Mouse (Mus musculus) heart, postnatal 0 days (tissue): ENCODE measurements around the gene Arl4a. TPM values are rescaled to one million over a fixed set of nuclear protein-coding genes. Genes with fewer than 3 reads are reported as not detected.

ENCODE experiments used
- ATAC-seq: fragments of 200-750 bp; cut with Nextera tagmentation; 2 replicates; pipeline ENCODE4 v1.8.0; 2017; ENCODE audit warnings: low read depth, moderate number of reproducible peaks, moderate library complexity; ENCODE audit not compliant: insufficient read depth
- DNase-seq: peaks from one replicate; pipeline ENCODE4 v3.0.0-alpha.2; 2016; ENCODE audit warnings: low spot score
- H3K27ac ChIP-seq: fragments of 300-500 bp; sonication (generic); 2 replicates; pipeline ENCODE4 v1.5.1; 2014; ENCODE audit warnings: low read depth, mild to moderate bottlenecking
- H3K27me3 ChIP-seq: fragments of 300-500 bp; sonication (generic); 2 replicates; pipeline ENCODE4 v1.6.1; 2014; ENCODE audit warnings: low read length, mixed read lengths; ENCODE audit not compliant: control insufficient read depth, insufficient read depth
- H3K36me3 ChIP-seq: fragments of 300-500 bp; sonication (generic); replicated peaks from 2 replicates; pipeline ENCODE4 v1.6.1; 2014; ENCODE audit warnings: low read length, mixed read lengths; ENCODE audit not compliant: control insufficient read depth, insufficient read depth
- H3K4me1 ChIP-seq: fragments of 300-500 bp; sonication (generic); 2 replicates; pipeline ENCODE4 v1.6.1; 2014; ENCODE audit warnings: antibody characterized with exemption; ENCODE audit not compliant: control insufficient read depth, insufficient read depth
- H3K4me2 ChIP-seq: fragments of 300-500 bp; sonication (generic); 2 replicates; pipeline ENCODE4 v1.6.1; 2014; ENCODE audit warnings: low read depth, mild to moderate bottlenecking, low read length, moderate library complexity
- H3K4me3 ChIP-seq: fragments of 300-500 bp; sonication (generic); 2 replicates; pipeline ENCODE4 v1.5.1; 2014; ENCODE audit warnings: low read depth, low read length
- H3K9ac ChIP-seq: fragments of 300-500 bp; sonication (generic); replicated peaks from 2 replicates; pipeline ENCODE4 v1.6.1; 2014; ENCODE audit warnings: low read depth, low read length, mixed read lengths
- H3K9me3 ChIP-seq: fragments of 300-500 bp; sonication (generic); replicated peaks from 2 replicates; pipeline ENCODE4 v1.6.1; 2016; ENCODE audit warnings: low read length; ENCODE audit not compliant: control insufficient read depth
- CTCF ChIP-seq: IDR thresholded peaks from 2 replicates; pipeline ENCODE4 v1.5.1; 2016; ENCODE audit warnings: antibody characterized with exemption, control low read depth, low read depth
- EP300 ChIP-seq: IDR thresholded peaks from 2 replicates; pipeline ENCODE4 v1.6.1; 2016; ENCODE audit warnings: antibody characterized with exemption, low read depth
- WGBS: fragments of 180-500 bp; shearing (Covaris S2); extraction: QIAGEN DNeasy Blood & Tissue Kit; methylation state at CpG from one replicate; pipeline ENCODE4 v1.1.7; 2014; 5-methylcytosine and 5-hydroxymethylcytosine counted together
- polyA plus RNA-seq: library from polyadenylated mRNA; unstranded; fragments of >200 nt; fragmentation: Nextera tagmentation; extraction: Ambion mirVana; gene quantifications from 2 replicates; pipeline ENCODE4 v1.2.1, GENCODE M21; 2015
- total RNA-seq: library from RNA; depleted of rRNA; stranded (reverse); fragments of >200 nt; gene quantifications from 2 replicates; pipeline ENCODE4 v1.2.3, GENCODE M21; 2014; ENCODE audit warnings: low replicate concordance

Arl4a gene
- total and polyA plus RNA-seq, 2 experiments from 2014 or later, result 5.9 to 33.7 TPM

GRCm38 (mm10) chr12:40008459-40008858, 29.4 kb downstream of the Arl4a start:
- no peak for DNase-seq
- Histone ChIP-seq H3K27ac (no peak overlapping the region), H3K36me3 (no peaks in the 10 kb centered on the region), H3K4me1 (no peaks in the 10 kb centered on the region), H3K27me3 (no peaks in the 10 kb centered on the region), H3K9ac (no peak overlapping the region), H3K9me3 (no peaks in the 10 kb centered on the region), H3K4me3 (no peak overlapping the region), H3K4me2 (no peak overlapping the region)
- WGBS, result 74% methylated on average over 3 of the region's 3 CpGs
- no peak for TF ChIP-seq EP300
- TF ChIP-seq CTCF, result no peak
- no peak for ATAC-seq

- Histone ChIP-seq H3K27ac (no peak overlapping the region), H3K4me1 (no peaks in the 10 kb centered on the region), H3K4me3 (no peak overlapping the region), H3K27me3 (no peaks in the 10 kb centered on the region), H3K4me2 (no peak overlapping the region), H3K9ac (no peak overlapping the region), H3K9me3 (no peaks in the 10 kb centered on the region), H3K36me3 (no peaks in the 10 kb centered on the region)
- ATAC-seq (0 out of 2 replicates have a peak, but pooled peaks have one; percentile 17), DNase-seq (peak; percentile 6)
- 30% methylated on average over 2 of the region's 2 CpGs for WGBS
- TF ChIP-seq CTCF (no peak), EP300 (no peak)
Observed at GRCm38 (mm10) chr12:40004766-40005165, 33.1 kb downstream of the Arl4a start.

GRCm38 (mm10) chr12:39998853-39999195, 39.0 kb downstream of the Arl4a start:
- H3K27ac ChIP-seq, result no peak overlapping the region
- WGBS, result 59% methylated on average over 4 of the region's 4 CpGs
- peak overlapping the region; percentile 28; the same call in 1 of the 2 replicates for H3K4me2 ChIP-seq
- H3K4me3 ChIP-seq, result no peak overlapping the region
- no peak for ATAC-seq
- no peaks in the 10 kb centered on the region for H3K27me3 ChIP-seq
- no peak overlapping the region for H3K9ac ChIP-seq
- H3K4me1 ChIP-seq, result peaks cover 12% of the 10 kb centered on the region; the same call in 1 of the 2 replicates
- no peak for DNase-seq
- TF ChIP-seq EP300 (no peak), CTCF (no peak)
- no peaks in the 10 kb centered on the region for H3K36me3 ChIP-seq
- no peaks in the 10 kb centered on the region for H3K9me3 ChIP-seq

- Histone ChIP-seq H3K4me1 (peaks cover 12% of the 10 kb centered on the region; the same call in 1 of the 2 replicates), H3K27ac (peak overlapping the region; percentile 48; the same call in 1 of the 2 replicates), H3K27me3 (no peaks in the 10 kb centered on the region), H3K4me2 (peak overlapping the region; percentile 28; the same call in 1 of the 2 replicates), H3K9ac (no peak overlapping the region), H3K9me3 (no peaks in the 10 kb centered on the region), H3K36me3 (no peaks in the 10 kb centered on the region), H3K4me3 (no peak overlapping the region)
- WGBS, result 22% methylated on average over 9 of the region's 9 CpGs
- ATAC-seq (peak; percentile 70), DNase-seq (peak; percentile 59)
- no peak for TF ChIP-seq EP300
- no peak for TF ChIP-seq CTCF
Observed at GRCm38 (mm10) chr12:39998070-39998852, 39.6 kb downstream of the Arl4a start.

- Histone ChIP-seq H3K9ac (no peak overlapping the region), H3K4me2 (no peak overlapping the region), H3K27me3 (no peaks in the 10 kb centered on the region), H3K27ac (no peak overlapping the region), H3K9me3 (no peaks in the 10 kb centered on the region), H3K4me1 (peaks cover 12% of the 10 kb centered on the region; the same call in 1 of the 2 replicates), H3K4me3 (no peak overlapping the region), H3K36me3 (no peaks in the 10 kb centered on the region)
- ATAC-seq, result no peak
- WGBS, result 54% methylated on average over 4 of the region's 4 CpGs
- TF ChIP-seq CTCF (no peak), EP300 (no peak)
- no peak for DNase-seq
Observed at GRCm38 (mm10) chr12:39997651-39998050, 40.2 kb downstream of the Arl4a start.
